Mouse (Mus musculus) adrenal gland, adult 2 months (tissue): ENCODE measurements around the gene Ryr1. TPM values are rescaled to one million over a fixed set of nuclear protein-coding genes. Genes with fewer than 3 reads are reported as not detected.

Experiments
- DNase-seq: peaks from one replicate; pipeline ENCODE4 v3.0.0; 2021
- long read RNA-seq: library from polyadenylated mRNA; stranded (forward); transcript quantifications from one replicate; pipeline ENCODE4 v2.0.0, GENCODE M21; 2021
- polyA plus RNA-seq: library from polyadenylated mRNA; depleted of rRNA; stranded (reverse); fragments of >200 nt; gene quantifications from 2 replicates; pipeline ENCODE4 v1.2.3, GENCODE M21; 2012; rRNA removed
- total RNA-seq, 2 experiments: library from RNA; stranded (reverse); gene quantifications; 2 replicates each; pipeline ENCODE4 v1.2.3; 2021

Ryr1 gene
- total RNA-seq = under 1 TPM; 0.12 to 0.14 TPM
- polyA plus RNA-seq = 0.10 TPM in 1 of 2 replicates, not detected in the other
- long read RNA-seq = 0 reads

GRCm38 (mm10) chr7:29124970-29125369, at the start of gene Ryr1:
Gene Ryr1, minus strand, starts transcription at chr7:29125179.
- DNase-seq = peak; percentile 74

GRCm38 (mm10) chr7:29172390-29173016, 47.5 kb upstream of the Ryr1 start:
- no peak for DNase-seq

- DNase-seq = no peak
These were observed 46.7 kb upstream of the Ryr1 start for GRCm38 (mm10) chr7:29171562-29172097.

- peak; percentile 17 for DNase-seq
These were observed 46.0 kb upstream of the Ryr1 start for GRCm38 (mm10) chr7:29170755-29171561.

- DNase-seq = peak; percentile 88
These were observed 45.2 kb upstream of the Ryr1 start, which contains the start of the genes Ggn and Spred3 for GRCm38 (mm10) chr7:29170066-29170754. Gene Ggn, plus strand, starts transcription at chr7:29170210. Gene Spred3, minus strand, starts transcription at chr7:29170411.

GRCm38 (mm10) chr7:29169231-29170065, 44.5 kb upstream of the Ryr1 start:
- peak; percentile 90 for DNase-seq

- DNase-seq = no peak
These were observed 43.8 kb upstream of the Ryr1 start for GRCm38 (mm10) chr7:29168791-29169230.

- DNase-seq = no peak
These were observed 43.2 kb upstream of the Ryr1 start for GRCm38 (mm10) chr7:29168121-29168695.

- DNase-seq = no peak
These were observed 42.7 kb upstream of the Ryr1 start for GRCm38 (mm10) chr7:29167656-29168055.

GRCm38 (mm10) chr7:29162750-29163525, 38.0 kb upstream of the Ryr1 start:
- DNase-seq = peak; percentile 33

GRCm38 (mm10) chr7:29162294-29162693, 37.3 kb upstream of the Ryr1 start:
- DNase-seq = no peak

- DNase-seq = no peak
These were observed 33.3 kb upstream of the Ryr1 start for GRCm38 (mm10) chr7:29158264-29158663.

- DNase-seq = peak; percentile 91
These were observed 31.1 kb upstream of the Ryr1 start, which contains the start of gene Fam98c for GRCm38 (mm10) chr7:29155838-29156782. Gene Fam98c, minus strand, starts transcription at chr7:29156234.

GRCm38 (mm10) chr7:29155196-29155837, 30.3 kb upstream of the Ryr1 start:
- peak; percentile 94 for DNase-seq

- no peak for DNase-seq
These were observed 29.2 kb upstream of the Ryr1 start for GRCm38 (mm10) chr7:29154018-29154720.

- DNase-seq = no peak
These were observed 26.5 kb upstream of the Ryr1 start for GRCm38 (mm10) chr7:29151486-29151885.

GRCm38 (mm10) chr7:29148771-29149170, 23.8 kb upstream of the Ryr1 start:
- DNase-seq = no peak
